Mouse (Mus musculus): ENCODE measurements at regions not wholly inside any gene's neighbourhood (a gene's known extent, or its start where the extent isn't known, plus 50 kb on each side); places are given as distances from the start of the nearest gene placed in this dataset.

DNA sequence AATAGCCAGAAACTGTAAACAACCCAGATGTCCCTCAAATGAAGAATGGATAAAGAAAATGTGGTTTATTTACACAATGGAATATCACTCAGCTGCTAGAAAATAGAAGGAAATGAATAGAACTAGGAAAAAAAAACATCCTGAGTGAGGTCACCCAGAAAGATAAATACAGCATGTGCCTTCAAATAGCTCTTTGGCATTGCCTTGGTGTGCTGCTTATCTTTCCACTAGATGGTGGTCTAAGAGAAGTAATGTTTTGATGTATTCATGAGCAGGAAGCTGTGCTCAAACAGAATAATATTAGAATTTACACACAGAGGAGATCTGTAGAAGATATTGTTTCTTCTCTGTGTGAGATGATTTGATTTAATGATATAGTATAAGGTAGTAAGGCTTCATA, 78.8 kb downstream of the Zfp619 start:
- DNase-seq: no peak

DNA sequence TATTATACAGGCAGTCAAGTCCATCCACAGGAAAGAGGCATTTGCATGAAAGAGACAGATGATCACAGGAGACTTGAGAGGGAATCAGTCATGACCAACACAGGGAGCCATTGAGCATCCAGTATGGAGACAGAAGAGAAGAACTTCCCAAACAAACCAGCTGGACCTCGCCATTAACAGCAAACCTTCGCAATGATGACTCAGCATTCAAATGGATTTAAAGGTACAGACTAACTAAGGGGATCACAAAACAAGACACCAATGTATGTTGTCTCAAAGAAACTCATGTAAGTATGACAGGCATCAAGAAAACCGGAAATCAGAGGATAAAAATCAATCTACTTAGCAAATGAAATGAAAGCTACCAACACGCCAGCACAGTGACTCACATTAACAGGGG, 96.2 kb downstream of the Zfp619 start:
- no peak for DNase-seq

DNA sequence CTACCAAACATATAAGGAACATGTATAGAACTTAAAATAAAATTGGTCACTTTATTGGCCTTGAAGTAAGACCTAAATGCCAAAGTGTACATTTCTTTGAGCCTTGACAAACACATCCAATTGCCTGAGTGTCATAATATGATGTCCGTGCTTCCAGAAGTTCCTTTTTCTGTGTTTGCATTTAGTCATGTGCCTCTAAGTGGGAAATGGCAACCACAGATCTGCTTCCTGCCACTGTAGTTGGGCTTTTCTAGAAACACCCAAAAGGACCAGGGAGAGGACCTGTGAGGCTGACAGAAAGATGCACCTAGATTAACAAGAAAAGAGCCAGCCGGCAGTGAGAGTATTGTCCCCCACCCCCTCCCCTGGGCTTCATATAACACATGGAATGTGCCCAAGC, 97.5 kb downstream of the Zfp619 start:
- DNase-seq: no peak

DNA sequence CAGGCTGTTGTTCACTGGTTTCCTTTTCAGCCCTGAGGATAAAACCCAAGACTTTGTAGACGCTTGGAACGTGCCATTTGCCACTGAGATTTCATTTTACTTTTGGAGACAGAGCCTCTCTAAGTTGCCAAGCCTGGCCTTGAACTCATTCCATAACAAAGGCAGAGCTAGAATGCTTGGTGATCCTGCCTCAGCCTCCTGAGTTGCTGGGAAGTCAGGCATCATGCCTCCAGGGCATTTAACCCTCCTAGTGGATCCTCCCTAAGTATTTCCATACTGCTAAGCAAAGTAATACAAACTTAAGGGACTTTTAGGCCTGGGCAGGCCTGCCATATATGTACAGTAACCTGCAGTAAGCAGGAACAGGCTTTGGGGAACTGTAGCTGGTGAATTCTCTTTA, 104.2 kb downstream of the Zfp619 start:
- no peak for DNase-seq

DNA sequence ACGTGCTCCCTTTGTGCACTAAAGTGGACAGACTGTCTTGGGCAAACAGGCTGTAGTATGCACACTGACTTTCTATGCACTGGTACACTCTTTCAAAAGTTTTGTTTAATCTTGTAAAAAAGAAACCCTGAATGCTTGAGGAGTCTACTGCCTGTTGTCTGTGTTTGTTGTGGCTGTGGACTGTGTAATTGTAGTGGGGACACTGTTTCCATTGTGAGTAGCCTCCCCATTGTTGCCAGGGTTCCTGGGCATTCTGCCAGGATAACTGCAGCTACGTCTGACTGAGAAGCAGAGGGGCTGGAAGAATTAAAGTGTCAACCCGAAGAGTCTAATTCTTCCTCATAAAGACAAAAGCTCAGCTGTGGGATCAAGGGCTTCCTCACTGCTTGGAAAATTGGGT, 115.3 kb downstream of the Zfp619 start:
- DNase-seq: no peak

DNA sequence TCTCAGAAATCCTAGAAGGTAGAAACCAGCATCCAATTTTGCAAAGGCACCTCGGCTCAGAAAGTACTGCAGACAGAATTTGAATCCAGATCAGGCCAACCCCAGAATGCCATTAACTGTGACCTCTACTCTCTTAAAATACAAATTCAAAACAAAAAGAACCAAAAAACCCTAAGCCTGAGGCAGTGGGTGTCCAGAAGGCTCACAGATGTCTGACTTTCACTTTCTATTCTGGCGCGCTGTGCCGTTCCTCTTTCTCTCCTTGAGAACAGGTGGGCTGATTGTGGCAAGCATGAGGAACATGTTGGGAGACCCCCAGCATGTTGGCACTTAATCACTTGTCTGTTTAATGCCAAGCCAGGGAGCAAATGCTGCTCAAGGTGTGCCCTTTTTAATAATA, 124.8 kb downstream of the Zfp619 start:
- DNase-seq: no peak

DNA sequence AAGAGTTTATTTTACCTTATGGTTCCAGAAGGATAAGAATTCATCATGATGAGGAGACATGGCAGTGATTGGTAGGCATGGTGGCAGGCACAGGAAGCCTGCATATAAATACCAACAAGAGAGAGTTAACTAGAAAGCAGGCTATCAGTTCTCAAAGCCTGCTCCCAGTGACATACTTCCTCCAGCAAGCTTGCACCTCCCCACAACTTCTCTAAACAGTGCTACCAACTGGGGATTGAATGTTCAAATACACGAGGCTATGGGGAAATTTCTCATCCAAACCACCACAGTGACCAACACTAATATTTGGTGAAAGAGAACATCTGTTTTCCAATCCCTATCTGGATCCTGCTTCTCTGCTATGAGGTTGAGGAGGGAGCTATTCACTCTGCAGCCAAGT, 125.8 kb downstream of the Zfp619 start:
- no peak for DNase-seq

DNA sequence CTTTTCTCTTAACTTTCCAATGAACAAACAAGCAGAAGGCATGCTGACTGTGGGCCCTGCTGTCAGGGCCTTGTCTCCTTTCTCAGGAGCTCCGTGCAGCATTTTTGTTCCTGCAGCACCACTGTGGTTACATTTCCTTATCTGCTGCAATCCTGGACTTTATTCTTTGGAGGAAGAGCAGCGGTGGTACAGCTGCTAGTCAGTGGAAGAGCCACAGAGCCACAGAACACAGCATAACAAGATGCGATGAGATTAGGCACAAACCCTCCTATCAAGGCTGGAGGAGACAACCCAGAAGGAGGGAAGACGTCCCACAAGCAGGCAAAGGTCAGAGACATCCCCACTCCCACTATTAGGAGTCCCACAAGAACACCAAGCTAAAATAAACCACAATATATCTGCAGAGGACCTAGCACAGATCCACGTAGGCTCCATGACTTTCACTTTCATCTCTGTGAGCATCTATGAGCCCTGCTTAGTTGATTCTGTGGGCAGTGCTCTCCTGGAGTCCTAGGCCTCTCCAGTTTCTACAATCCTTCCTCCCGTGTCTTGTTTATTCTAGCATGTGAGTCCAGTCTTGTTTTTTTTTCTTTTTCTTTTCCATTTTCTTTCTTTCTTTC, 133.0 kb downstream of the Zfp619 start:
- no peak for DNase-seq

DNA sequence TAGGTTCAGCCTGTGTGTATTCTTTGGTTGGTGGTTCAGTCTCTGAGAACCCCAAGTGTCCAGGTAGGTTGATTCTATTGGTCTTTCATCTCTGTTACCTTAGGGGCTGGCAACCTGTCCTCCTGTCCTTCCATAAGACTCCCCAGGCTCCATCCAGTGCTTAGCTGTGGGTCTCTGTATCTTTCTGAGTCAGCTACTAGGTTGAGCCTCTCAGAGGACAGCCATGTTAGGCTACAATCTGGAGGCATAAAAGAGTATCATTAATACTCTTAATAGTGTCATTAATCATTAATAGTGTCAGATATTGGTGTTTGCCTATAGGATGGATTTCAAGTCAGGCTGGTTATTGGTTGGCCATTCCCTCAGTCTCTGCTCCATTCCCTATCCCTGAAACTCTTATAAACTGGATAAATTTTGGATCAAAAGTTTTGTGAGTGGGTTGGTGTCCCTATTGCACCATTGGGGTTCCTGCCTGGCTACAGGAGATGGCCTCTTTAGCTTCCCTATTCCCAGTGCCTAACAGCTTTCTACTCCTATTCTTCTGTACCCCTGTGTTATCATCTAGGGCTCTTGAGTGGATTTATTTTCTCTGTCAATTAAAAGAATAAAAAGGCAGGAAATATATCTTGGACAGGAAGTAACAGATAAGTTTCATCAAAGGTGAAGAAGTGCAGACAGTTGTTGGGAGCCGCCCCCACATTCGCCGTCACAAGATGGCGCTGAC, 137.2 kb downstream of the Zfp619 start:
- DNase-seq: no peak

DNA sequence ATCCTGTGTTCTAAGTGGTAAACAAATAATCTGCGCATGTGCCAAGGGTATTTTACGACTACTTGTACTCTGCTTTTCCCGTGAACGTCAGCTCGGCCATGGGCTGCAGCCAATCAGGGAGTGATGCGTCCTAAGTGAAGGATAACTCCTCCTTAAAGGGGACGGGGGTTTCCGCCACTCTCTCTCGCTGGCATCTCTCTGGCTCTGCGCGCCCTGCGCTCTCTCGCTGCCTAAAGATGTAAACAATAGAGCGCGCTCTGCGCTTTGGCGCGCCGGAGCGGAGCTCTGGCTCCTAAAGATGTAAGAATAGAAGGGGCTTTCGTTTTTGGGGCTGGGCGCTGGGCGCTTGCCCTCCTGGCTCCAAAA, 137.7 kb downstream of the Zfp619 start:
- peak; percentile 49 to 58 for DNase-seq

DNA sequence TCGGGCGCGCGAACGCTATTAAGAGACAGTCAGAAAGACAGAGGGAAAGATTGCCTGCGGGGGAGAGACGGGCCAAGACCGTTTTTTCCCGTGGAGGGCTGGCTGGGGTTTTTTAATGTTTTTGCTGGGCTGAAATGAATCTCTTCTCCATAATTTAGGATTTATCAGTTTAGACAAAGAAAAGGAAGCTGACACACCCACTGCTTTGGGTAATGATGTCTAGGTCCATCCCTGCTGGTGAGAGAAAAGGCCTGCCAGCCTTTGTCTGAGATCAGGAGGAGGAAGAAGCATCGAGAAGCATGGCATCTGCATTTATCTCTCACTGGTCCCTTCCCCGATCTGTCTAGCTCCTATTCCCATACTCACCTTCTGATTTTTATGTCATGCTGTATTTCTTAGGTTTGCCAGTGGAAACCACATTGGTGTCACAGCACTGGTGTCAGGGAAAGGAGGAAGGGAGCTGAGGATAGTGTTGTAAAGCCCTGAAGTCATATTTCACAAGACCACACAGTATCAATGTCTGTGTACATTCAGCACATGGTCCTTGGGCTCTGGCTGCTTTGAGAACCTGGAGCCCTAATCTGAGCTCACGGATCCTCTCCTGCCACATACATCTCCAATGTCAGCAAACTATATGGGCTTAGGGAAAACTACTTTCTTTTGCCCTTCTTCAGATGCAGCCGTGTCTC, 138.3 kb downstream of the Zfp619 start:
- DNase-seq: no peak

DNA sequence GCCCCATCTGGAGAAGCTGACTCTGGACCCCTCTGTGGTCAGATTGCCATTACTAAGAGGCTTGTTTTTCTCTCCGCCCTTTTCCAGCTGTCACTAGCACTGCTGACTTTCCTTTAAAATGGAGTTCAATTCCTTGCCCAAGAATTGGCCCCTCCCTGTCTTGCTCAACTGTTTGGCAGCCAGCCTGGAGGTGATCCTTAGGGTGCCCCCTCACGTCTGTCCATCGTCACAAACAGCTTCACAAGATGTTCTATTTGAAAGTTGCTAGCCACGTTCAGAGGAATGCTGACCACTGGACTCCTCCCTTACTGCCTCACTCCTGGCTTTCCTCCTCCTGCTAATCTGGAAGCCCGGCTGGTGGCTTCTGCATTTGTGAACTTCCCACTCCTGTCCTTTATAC, 142.0 kb downstream of the Zfp619 start:
- no peak for DNase-seq

DNA sequence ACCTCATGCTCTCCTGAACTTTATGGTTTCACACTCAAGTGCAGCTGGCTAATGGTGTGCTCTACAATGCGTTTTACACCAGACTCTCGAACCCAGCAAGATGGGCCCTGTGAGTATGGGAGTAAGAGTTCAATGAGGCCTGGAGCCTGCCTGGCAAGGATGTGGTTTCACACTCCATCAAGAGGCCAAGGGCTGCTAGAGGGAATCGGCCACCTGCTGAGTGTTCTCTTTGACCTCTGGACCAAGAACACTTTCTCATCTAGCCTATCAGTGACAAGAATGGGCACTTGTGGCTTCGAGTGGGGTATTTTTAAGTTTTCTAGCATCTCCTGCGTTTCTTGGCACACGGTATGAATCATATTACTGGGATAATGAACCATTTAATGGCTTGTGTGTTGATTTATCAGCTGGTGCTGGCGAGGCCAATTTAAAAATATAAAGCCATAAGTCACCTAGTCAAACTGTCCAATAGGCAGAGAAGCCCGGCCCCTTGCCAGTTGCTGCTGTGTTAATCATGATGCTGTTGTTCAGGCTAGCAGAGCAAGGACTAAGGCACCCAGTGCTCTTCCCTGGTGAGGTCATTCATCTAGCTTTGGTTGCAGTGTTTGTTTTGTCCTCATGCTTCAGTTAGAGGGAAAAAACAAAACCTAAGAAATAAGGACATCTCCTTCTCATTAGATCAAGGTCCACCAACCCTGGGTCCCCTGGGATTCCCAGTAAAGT, 157.7 kb downstream of the Zfp619 start:
- DNase-seq: no peak

DNA sequence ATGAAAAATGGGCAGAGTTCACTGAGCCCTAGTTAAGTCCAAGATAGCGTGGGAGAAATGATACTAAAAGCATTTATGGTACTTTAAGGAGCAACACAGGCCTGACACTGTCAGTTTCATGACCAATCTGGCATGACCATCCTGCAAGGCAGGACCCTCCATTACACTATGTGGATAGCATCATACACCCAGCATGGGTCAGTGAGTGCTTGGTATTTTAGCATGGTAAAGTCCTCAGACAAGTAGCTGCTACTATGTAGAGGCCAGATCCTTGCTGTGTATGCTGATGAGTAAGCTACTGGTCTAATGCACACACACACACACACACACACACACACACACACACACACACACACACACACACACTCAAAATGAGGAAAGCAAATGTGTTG, 158.3 kb downstream of the Zfp619 start:
- DNase-seq: no peak

DNA sequence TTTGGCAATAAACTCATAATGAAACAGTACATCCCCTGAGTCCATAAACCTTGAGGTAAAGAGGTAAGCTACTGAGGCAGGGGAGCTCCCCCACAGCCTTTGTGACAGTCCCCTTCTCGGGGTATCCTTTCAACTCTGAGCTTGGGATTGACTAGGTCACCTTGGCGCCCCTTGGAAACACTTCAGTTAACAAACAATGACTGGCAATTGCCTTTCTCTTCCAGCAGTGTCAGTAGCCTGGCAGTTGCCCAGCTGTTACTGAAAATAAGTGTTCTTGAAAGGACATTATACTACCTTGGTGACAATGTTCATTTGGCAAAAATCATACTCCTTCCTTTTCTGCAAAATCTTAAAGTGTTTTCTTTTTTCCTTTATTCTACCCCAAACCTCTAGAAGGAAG, 162.8 kb downstream of the Zfp619 start:
- DNase-seq: no peak

DNA sequence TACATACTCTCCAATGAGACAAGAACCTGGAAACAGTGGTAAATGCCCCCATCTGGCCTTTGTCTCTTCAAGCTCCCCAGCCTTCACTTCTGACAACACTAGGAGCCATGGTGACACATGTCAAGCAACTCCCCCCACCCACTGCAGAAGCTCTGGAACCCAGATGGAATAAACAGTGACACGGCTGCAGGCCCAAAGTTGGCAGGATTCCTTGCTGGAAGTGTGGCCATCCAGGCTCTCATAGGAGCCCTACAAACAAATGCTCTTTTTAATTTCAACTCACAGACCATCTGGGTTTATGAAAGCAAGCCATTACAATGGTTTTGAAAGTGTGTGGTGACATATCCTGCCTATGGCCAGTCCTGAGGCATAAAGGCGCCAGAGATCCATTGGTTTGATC, 179.0 kb downstream of the Zfp619 start:
- no peak for DNase-seq

DNA sequence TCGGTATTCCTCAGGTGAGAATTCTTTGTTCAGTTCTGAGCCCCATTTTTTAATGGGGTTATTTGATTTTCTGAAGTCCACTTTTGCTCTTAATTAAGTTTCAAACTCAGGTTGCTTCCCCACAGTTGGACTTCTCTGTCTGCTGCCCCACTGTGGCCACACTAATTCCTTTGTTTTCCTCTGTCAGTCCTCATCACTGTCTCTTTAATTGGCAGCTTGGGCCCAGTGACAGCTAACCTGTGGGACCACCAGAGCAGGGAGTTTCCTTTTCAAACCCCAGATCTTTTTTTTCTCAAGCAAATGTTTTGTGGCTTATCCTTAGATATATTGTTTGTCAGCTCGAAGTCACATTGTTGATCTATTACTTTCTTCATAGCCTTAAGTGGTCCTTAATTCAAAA, 183.9 kb downstream of the Zfp619 start:
- no peak for DNase-seq

DNA sequence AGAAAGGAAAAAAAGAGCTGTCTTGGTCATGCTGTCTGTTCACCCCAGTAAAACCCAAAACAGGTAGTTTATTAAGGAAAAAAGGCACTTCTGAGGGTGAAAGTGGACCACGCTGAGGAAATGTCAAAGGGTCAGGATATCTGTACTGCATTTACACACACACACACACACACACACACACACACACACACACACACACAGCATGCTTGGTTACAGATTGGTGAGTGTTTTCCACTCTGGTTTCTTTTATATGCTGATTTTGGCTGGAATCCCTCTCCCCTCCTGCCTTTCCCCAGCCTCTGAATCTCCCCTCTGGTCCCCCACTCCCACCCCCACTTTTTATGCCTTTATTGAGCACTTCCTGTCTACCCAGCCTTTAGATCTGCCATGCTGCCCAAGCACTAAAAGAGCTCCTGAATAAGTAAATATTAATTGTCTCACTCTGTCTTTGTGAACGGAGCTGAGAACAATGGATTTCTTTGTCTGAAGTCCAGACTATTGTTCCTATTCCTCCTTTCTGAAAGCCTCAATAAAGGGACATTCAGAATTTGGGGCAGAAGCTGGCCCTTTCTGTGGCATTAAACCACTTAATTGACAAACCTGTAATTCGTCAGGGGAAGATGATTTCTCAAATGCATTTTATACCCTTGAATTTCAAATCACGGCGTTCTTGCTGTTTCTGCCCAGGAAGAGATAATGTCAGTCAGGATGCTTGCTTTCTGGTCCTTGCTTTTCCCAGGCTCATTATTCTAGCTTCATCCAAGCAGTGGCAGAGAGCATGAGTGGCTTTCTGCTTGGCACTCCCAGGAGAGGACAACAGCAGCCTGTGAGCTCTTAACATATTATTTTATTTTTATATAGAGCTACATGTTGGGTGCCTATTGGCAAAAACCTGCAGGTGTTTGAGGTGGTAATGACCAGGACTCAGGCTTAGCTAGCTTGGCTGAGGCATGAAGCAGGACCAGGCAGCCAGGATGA, 187.8 kb downstream of the Zfp619 start:
- DNase-seq: no peak

DNA sequence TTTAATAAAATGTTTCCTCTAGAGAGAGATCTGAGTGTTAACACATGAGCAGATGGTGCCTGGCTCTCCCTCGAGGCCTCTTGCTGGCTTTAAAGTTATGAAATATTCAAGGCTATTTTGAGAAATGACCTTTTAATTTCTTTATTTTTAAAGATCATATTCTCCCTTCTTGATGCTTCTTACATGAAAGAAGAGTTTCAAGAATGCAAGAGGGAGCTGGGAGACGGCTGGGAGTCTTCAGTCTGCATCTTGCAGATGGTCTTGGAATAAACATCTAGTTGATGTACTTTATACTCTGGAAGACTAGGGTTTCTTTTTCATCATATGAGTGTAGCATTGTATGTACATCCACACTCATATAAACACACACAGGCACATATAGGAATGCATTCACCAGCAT, 189.0 kb downstream of the Zfp619 start:
- DNase-seq: no peak

DNA sequence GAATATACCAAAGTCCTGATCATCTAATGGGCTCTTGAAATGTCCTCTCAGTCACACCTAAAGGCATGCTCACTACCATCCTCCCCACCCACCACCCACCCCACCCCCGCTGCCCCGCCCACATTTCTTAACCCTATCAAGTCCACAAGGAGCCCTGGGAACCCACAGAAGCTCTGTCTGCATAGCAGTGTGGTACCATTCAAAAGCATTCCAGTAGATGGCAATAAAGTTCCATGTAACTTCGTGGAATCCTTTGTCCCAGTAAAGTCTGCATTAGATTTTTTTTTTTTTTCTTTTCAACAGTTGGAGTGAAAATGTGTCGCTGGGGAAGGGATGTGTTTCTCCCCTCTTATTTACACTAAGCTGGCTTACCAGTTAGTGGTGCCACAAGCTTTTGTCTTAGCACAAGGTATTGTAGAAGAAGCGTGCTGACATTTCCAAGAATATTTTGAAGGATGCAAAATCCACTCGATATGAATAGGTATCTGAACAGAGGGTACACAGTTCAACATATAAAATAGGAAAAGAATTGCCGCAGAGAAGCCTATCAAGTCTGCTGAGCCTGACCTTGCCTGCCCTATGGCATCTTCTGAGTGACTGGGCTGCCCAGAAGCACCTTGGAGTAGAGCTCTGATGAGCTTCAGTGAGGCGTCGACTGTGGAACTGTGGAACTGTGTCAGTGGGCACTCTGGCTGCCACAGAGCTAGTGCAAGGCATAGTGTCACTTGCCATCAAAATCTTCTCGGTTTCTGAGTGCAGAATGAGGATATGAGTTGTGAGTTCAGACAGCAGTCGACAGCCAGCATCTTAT, 199.0 kb downstream of the Zfp619 start:
- DNase-seq: no peak

DNA sequence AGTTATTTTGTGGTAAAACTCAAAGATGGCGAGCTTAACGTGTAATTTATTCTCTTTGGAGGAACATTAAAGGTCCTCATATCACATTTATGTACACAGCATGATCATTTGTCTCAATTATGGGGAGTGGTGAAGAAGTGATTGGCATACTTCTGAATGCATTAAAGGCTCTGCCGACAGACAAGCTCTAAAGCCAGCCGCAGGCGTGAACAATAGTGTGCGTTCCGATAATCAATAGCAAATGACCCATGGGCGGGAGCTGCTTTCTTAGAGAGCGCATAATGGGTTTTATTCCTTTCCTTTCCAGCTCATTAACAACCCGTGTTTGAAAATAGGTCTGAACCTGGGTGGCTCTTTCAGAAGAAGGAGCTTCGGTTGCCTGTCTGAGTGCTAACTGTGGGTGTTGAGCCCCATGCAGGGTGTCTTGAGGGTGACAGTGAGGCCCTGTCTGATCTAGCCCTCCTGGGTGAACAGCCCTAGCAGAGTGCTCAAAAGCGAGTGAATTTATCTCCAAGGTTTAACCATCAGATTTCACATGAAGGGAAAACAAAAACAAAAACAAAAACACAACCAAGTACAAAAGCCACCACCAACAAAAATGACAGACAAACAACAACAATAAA, 210.5 kb downstream of the Zfp619 start:
- no peak for DNase-seq

Measured in thymus, postnatal 36 days (tissue).